Comparison of ENCODE assay signal across 8 mouse cellular contexts in genomic region chr8:111393391-111394363, GRCm38 (mm10). TPM values are rescaled to one million over a fixed set of nuclear protein-coding genes. Genes with fewer than 3 reads are reported as not detected.
DNase-seq lines count a peak whose midpoint lies in the region; ATAC-seq lines count a peak whose summit lies in the region.

Gene Fa2h (minus strand): TSS chr8:111393824.

- peaks cover 8% of the 10 kb centered on the region for H3K4me1 ChIP-seq in hindbrain, embryonic 12.5 days

- peaks cover 52% of the 10 kb centered on the region for H3K27me3 ChIP-seq in hindbrain, embryonic 12.5 days

- peak; percentile 81 for DNase-seq in R1 (ENCODE audit: low read depth, low spot score)
- DNase-seq in cerebellum, postnatal 25 days, result peak; percentile 89 to 94
- DNase-seq in frontal cortex, postnatal 25 days (ENCODE audit: low spot score in 2 of 2), result peak; percentile 33 to 43
- peak; percentile 56 to 71 for DNase-seq in layer of hippocampus, postnatal 36 days
- DNase-seq in lung, postnatal 25 days (ENCODE audit: low spot score), result peak; percentile 80
- peak; percentile 62 for DNase-seq in retina, postnatal 7 days (ENCODE audit: low read depth, low spot score)
- DNase-seq in thymus, postnatal 4 days, result peak; percentile 63

- no peaks in the 10 kb centered on the region for H3K9me3 ChIP-seq in hindbrain, embryonic 12.5 days (replicated peaks)

- WGBS in hindbrain, embryonic 12.5 days, result 1% methylated on average over 55 of the region's 71 CpGs

- H3K9ac ChIP-seq in hindbrain, embryonic 12.5 days, result peak within 1 kb of the TSS; percentile 72

- peak within 1 kb of the TSS; percentile 30; the same call in 1 of the 2 replicates for H3K27ac ChIP-seq in hindbrain, embryonic 12.5 days

- peak; percentile 97 for ATAC-seq in hindbrain, embryonic 12.5 days (ENCODE audit: low FRiP score)

- peak within 1 kb of the TSS; percentile 54 for H3K4me3 ChIP-seq in hindbrain, embryonic 12.5 days

- H3K36me3 ChIP-seq in hindbrain, embryonic 12.5 days, result no peaks in the 10 kb centered on the region

- H3K4me2 ChIP-seq in hindbrain, embryonic 12.5 days (replicated peaks), result peak within 1 kb of the TSS; percentile 97

RNA-seq across cellular contexts. Expression of gene Fa2h, which starts in this region (rescaled TPM):
- 0.12 TPM in 1 of 2 replicates, not detected in the other for polyA plus RNA-seq in hindbrain, embryonic 12.5 days (2016; fragmentation: Nextera tagmentation; extraction: Ambion mirVana)
- 10 to 100 TPM; 35.2 to 35.9 TPM for total RNA-seq in layer of hippocampus, postnatal 36 days (2021)

Comparison
In these comparisons a context has a peak if more than half of its experiments do, and no peak if none do; other contexts are left out.
1. Peak in every context shown above with its lines: DNase-seq, ATAC-seq, H3K4me3 ChIP-seq and H3K27ac ChIP-seq.
2. Peak in ATAC-seq, H3K4me3 ChIP-seq, H3K27ac ChIP-seq, H3K9ac ChIP-seq and H3K4me2 ChIP-seq in hindbrain, embryonic 12.5 days; RNA of the gene not detected or under 1 TPM.
3. DNase-seq: peak in every context shown above with its lines; median percentile 92 in cerebellum, postnatal 25 days; 81 in R1; 80 in lung, postnatal 25 days; 64 in layer of hippocampus, postnatal 36 days; 63 in thymus, postnatal 4 days; 62 in retina, postnatal 7 days; 38 in frontal cortex, postnatal 25 days.